ENCODE assay signal across 23 mouse cellular contexts in the genomic region with DNA sequence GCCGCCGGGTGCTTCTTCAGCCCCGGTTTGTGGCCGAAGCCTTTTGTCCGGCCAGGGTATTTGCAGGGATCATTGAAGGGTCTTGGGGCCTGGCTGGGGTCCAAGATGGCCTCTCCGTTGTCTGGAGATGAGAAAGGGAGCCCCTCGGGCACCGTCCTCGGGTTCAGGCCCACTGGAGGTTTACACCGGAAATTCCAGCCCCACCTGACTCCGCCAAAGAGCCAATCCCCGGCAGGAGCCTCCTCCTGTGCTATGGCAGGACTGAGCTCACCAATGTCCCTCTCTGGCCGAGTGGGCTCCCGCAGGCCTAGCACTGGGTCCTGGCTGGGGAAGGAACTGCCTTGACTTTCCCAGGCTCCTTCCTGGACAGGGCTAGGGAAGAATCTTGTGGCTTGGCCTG. TPM values are rescaled to one million over a fixed set of nuclear protein-coding genes. Genes with fewer than 3 reads are reported as not detected.
DNase-seq lines count a peak whose midpoint lies in the region; ATAC-seq and TF ChIP-seq lines count a peak whose summit lies in the region.
"Had no signal": no experiment of that assay in that cellular context is flagged by ENCODE, and none has a peak within 500 bp of the region (broad histone marks: within the 10 kb centered on the region; RNA-seq: fewer than 3 reads in every experiment).

No protein-coding gene starts in this region.

- no peaks in the 10 kb centered on the region for H3K9me3 ChIP-seq in E14TG2a.4 (ENCODE audit: low read length)
- H3K9me3 ChIP-seq in G1E (replicated peaks): peaks cover 4% of the 10 kb centered on the region
- H3K9me3 ChIP-seq: forebrain, embryonic 13.5 days; heart, embryonic 13.5 days; liver, embryonic 13.5 days had no signal

- no peak for TF ChIP-seq CTCF in E14TG2a.4 (conservative IDR thresholded peaks at IDR 0.05; ENCODE audit: low read length)
- TF ChIP-seq CTCF in G1E (IDR thresholded peaks at IDR 0.05; ENCODE audit: low read depth, low read length): no peak

- peaks cover 50% of the 10 kb centered on the region for H3K4me1 ChIP-seq in E14TG2a.4 (replicated peaks; ENCODE audit: low read depth, low read length)
- H3K4me1 ChIP-seq in G1E (ENCODE audit: insufficient read depth, low read depth, low read length): peaks cover 81% of the 10 kb centered on the region
- H3K4me1 ChIP-seq: forebrain, embryonic 13.5 days had no signal

- H3K36me3 ChIP-seq in E14TG2a.4 (ENCODE audit: insufficient read depth, low read length): peaks cover 39% of the 10 kb centered on the region
- peaks cover 61% of the 10 kb centered on the region for H3K36me3 ChIP-seq in G1E (replicated peaks)

- H3K4me3 ChIP-seq in E14TG2a.4 (replicated peaks; ENCODE audit: low read length) (peak overlapping the region; percentile 83), G1E (ENCODE audit: low read depth, low read length) (peak overlapping the region; percentile 30; the same call in 1 of the 2 replicates)
- H3K4me3 ChIP-seq: forebrain, embryonic 13.5 days; heart, embryonic 13.5 days; layer of hippocampus, adult 2 months; liver, embryonic 13.5 days had no signal

- DNase-seq in gastrocnemius, postnatal 10 days: peak; percentile 12
- no peak for DNase-seq in gastrocnemius, postnatal 4 days (ENCODE audit: low spot score in 2 of 2)
- no peak for DNase-seq in G1E (ENCODE audit: low spot score)
- peak; percentile 48 for DNase-seq in testis, postnatal 10 days (ENCODE audit: low spot score)
- no peak for DNase-seq in frontal cortex, postnatal 10 days (ENCODE audit: low spot score in 2 of 2)
- no peak for DNase-seq in kidney, adult 8-10 months
- DNase-seq: adrenal gland, postnatal 14 days; cerebellum, adult 11 months; cerebellum, adult 9-11 months; embryo, embryonic 11 days; gastrocnemius, postnatal 25 days; heart, postnatal 10 days; kidney, postnatal 36 days; liver, embryonic 13.5 days; lung, adult 18-20 months; lung, postnatal 10 days; midbrain, embryonic 14.5 days; thymus, adult 18-20 months; thymus, postnatal 25 days had no signal

- H3K27me3 ChIP-seq in E14TG2a.4 (ENCODE audit: insufficient read depth, low read length) (no peaks in the 10 kb centered on the region), G1E (ENCODE audit: insufficient read depth, low read length) (no peaks in the 10 kb centered on the region)
- H3K27me3 ChIP-seq: forebrain, embryonic 13.5 days; heart, embryonic 13.5 days; liver, embryonic 13.5 days had no signal

- ATAC-seq in G1E (ENCODE audit: extremely low read depth, insufficient number of reproducible peaks, low FRiP score, poor library complexity, severe bottlenecking): no peak

RNA-seq across cellular contexts. Expression of a gene that starts 15.7 kb away (rescaled TPM):
- total RNA-seq in gastrocnemius, postnatal 10 days (2021): 10 to 100 TPM; 22.3 to 23.0 TPM
- 10 to 100 TPM; 25.8 to 26.4 TPM for total RNA-seq in gastrocnemius, postnatal 4 days (2021)
- total RNA-seq in G1E (2014; fragmentation: Nextera tagmentation): 27.4 and 28.0 TPM in 2 replicates
- 22.1 and 25.4 TPM in 2 replicates for total RNA-seq in G1E (2017)
- 69.6 and 86.8 TPM in 2 replicates for polyA plus RNA-seq in G1E (2012)

RNA-seq across cellular contexts. Expression of a gene that starts 21.9 kb away (rescaled TPM):
- total RNA-seq in gastrocnemius, postnatal 10 days (2021): 10 to 100 TPM; 12.3 to 17.5 TPM
- 10 to 100 TPM; 19.1 to 22.8 TPM for total RNA-seq in gastrocnemius, postnatal 4 days (2021)
- total RNA-seq in G1E (2014; fragmentation: Nextera tagmentation) (34.2 and 36.3 TPM in 2 replicates), G1E (2017) (14.8 and 16.9 TPM in 2 replicates)
- polyA plus RNA-seq in G1E (2012): 13.2 and 16.2 TPM in 2 replicates

Comparison
In these comparisons a context has a peak if more than half of its experiments do, and no peak if none do; other contexts are left out.
1. DNase-seq: peak in gastrocnemius, postnatal 10 days (single experiment) and testis, postnatal 10 days (single experiment); none in gastrocnemius, postnatal 4 days (0 of 2), G1E (single experiment), frontal cortex, postnatal 10 days (0 of 2) and kidney, adult 8-10 months (0 of 2).